Mouse (Mus musculus) CH12.LX (cell line): ENCODE measurements around the gene Rrp15.

Experiments used
- CHD1 ChIP-seq: IDR thresholded peaks from 2 replicates; pipeline ENCODE4 v1.6.1; 2012; ENCODE audit warnings: low read depth, low read length, improper control_type of control experiment, inconsistent platforms
- CTCF ChIP-seq, 2 experiments: IDR thresholded peaks in 1 of 2; conservative IDR thresholded peaks in 1 of 2; 2 replicates each; pipeline ENCODE4 v1.5.1; 2011 to 2012; ENCODE audit warnings: low read depth in 2 of 2, low read length in 2 of 2, improper control_type of control experiment in 1 of 2, inconsistent platforms in 1 of 2, mild to moderate bottlenecking in 1 of 2, moderate library complexity in 1 of 2
- EP300 ChIP-seq: IDR thresholded peaks from 2 replicates; pipeline ENCODE4 v1.6.1; 2011; ENCODE audit warnings: low read length, improper control_type of control experiment
- ETS1 ChIP-seq: conservative IDR thresholded peaks from 2 replicates; pipeline ENCODE4 v1.6.1; 2012; ENCODE audit warnings: low read depth, mild to moderate bottlenecking, inconsistent platforms, low read length, improper control_type of control experiment, moderate library complexity
- HCFC1 ChIP-seq: IDR thresholded peaks from 2 replicates; pipeline ENCODE4 v1.6.1; 2012; ENCODE audit warnings: low read depth, mild to moderate bottlenecking, inconsistent platforms, low read length, improper control_type of control experiment
- JUND ChIP-seq: conservative IDR thresholded peaks from 2 replicates; pipeline ENCODE4 v1.6.1; 2011; ENCODE audit warnings: low read depth, low read length, improper control_type of control experiment
- MAZ ChIP-seq: IDR thresholded peaks from 2 replicates; pipeline ENCODE4 v1.6.1; 2012; ENCODE audit warnings: low read depth, mild to moderate bottlenecking, inconsistent platforms, low read length, improper control_type of control experiment, moderate library complexity
- MYC ChIP-seq: IDR thresholded peaks from 2 replicates; pipeline ENCODE4 v1.6.1; 2011; ENCODE audit warnings: low read depth, mild to moderate bottlenecking, improper control_type of control experiment, low read length
- NELFE ChIP-seq: IDR thresholded peaks from 2 replicates; pipeline ENCODE4 v1.6.1; 2011; ENCODE audit warnings: low read depth, low read length, improper control_type of control experiment
- NRF1 ChIP-seq: IDR thresholded peaks from 2 replicates; pipeline ENCODE4 v1.6.1; 2014; ENCODE audit warnings: low read depth, mild to moderate bottlenecking, inconsistent platforms, low read length, improper control_type of control experiment, moderate library complexity
- POLR2A ChIP-seq: IDR thresholded peaks from 2 replicates; pipeline ENCODE4 v1.6.1; 2011; ENCODE audit warnings: low read depth, mild to moderate bottlenecking, improper control_type of control experiment, low read length
- SIN3A ChIP-seq: IDR thresholded peaks from 2 replicates; pipeline ENCODE4 v1.6.1; 2012; ENCODE audit warnings: low read length, improper control_type of control experiment, inconsistent platforms
- UBTF ChIP-seq: IDR thresholded peaks from 2 replicates; pipeline ENCODE4 v1.6.1; 2012; ENCODE audit warnings: low read depth, mild to moderate bottlenecking, inconsistent platforms, low read length, improper control_type of control experiment, moderate library complexity

DNA sequence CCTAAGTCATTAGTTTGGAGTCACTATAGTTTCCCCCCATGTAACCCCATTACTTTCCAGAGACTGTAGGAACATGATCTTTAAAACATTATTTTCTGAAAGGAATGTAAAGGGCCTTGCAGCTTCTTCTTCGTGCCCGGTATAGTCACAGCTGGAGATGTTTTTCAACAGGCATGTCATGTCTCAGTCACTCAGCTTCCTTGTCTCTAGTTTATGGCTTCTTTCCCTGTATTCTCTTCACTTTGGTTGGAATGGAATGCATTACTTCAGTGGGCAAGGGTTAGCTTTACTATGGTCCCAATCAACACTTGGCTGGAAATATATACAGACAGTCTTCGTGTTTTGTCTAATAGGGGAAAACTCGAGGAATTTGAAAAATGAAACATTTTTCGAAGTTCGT lies 22.8 kb upstream of the Rrp15 start:
- TF ChIP-seq ETS1 (no peak), JUND (no peak), POLR2A (no peak), EP300 (no peak), HCFC1 (no peak), CTCF (conservative IDR thresholded peaks at IDR 0.05 in 1 of 2, IDR thresholded peaks at IDR 0.05 in 1 of 2; ENCODE audit: low read depth in 2 of 2, low read length in 2 of 2) (no peak), MYC (no peak), CHD1 (no peak), MAZ (no peak), SIN3A (no peak), UBTF (no peak), NELFE (no peak), NRF1 (no peak)
